Mouse (Mus musculus) spleen, adult 18-20 months (tissue): ENCODE measurements around the gene Tns3.

ENCODE experiments used
- DNase-seq, 2 experiments: peaks; one replicate each; pipeline ENCODE4 v3.0.0; 2022; ENCODE audit warnings: mixed read lengths in 2 of 2

Tns3 gene

DNA sequence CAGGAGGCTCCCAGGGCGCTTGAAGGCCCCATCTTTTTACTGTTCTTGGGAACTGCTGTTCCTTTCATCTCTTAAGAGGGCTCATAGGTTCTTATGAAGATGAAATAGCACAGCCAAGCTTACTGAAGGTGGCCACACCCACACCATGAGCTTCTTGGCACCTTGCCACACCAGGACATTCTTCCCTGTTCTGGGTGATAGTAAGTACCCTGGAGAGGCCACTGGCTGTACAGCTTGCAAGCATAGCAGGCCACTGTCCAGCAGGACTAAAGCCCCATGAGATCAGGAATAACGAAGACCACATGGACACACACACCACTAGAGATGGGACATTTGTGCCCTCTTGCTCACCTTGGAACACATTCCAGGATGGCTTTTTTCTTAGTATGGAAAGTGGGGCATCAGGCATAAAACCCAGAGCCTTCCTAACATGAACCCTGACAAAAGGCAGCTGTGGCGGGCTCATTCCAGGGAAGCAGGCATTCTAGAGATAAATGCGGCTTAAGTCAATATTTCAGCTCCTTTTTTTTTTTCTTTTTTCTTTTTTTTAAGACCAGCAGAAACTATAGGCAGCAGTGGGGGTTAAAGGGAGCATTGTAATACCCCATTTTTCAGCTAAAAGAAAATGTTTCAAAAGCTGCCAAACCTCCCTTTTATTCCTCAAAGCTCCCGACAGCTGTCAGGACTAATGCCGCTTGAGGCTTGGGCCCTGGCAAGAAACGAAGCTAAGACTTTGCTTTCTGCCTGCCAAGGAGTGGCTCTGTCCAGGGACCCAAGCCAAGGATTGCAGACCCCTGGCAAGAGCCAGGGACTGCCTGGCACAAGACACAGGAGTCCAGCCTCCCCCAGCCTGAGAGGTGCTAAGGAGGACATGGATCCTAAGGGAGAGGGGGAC, 150.7 kb downstream of the Tns3 start:
- DNase-seq = no peak

DNA sequence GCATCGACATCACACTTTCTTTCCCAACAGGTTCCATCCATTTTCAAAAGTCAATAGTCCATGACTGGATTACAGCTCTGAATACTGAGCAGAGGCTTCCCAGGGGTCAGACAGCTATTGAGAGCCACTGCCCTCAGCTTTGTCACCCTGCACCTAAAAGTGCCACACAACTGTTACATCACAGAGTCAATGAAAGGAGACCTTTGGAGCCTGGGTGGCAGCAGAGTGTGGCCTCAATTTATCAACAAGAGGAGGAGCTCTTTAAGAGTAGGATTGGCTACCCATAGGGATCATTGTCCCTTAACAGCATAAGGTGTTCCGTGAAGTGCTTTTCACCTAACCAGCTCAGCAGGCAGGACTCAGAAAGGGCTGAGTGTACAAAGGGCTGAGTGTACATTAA, 154.0 kb downstream of the Tns3 start:
- DNase-seq = no peak

DNA sequence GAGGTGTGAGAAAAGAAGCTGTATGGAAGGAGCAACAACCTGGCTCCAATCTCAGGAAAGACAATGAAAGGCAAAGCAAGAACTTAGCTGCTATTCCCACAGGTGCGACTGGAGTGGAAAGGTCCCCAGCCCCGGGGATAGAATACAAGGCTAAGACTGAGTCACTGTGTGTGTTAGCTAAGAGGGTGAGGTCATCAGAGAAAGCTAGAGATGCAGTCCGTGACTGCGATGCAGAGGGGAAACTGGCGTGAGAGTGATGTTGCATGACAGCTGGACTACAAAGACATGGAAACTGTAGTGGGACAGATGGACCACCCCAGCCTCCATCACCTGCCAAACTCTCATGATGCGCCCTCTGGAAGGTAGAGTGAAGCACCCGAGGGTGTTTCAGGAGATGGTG, 154.7 kb downstream of the Tns3 start:
- no peak for DNase-seq

GRCm38 (mm10) chr11:8503735-8504134, 160.6 kb downstream of the Tns3 start:
- no peak for DNase-seq

- no peak for DNase-seq
Measured at GRCm38 (mm10) chr11:8500855-8501254, 163.5 kb downstream of the Tns3 start.

- DNase-seq = no peak
Measured at GRCm38 (mm10) chr11:8497136-8497535, 167.2 kb downstream of the Tns3 start.

- DNase-seq = no peak
Measured at GRCm38 (mm10) chr11:8496686-8497085, 167.6 kb downstream of the Tns3 start.

DNA sequence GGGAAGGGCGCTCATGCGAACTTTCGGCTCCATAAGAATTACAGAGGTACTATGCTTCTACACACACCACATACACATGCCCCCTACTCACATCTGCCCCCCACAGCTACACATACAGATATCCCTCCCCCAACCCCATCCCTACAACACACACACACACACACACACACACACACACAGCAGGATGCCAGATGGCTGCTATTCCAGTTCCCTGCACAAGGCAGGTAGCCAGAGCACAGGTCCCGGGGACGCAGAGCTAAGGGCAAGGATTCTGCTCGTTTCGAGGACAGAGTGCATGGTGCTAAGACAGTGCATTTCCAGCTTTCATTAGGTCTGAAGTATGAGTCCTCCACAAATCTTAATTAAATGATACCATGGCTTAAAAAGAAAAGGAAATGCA, 168.5 kb downstream of the Tns3 start:
- DNase-seq = no peak

GRCm38 (mm10) chr11:8495036-8495435, 169.3 kb downstream of the Tns3 start:
- no peak for DNase-seq

GRCm38 (mm10) chr11:8493931-8494490, 170.3 kb downstream of the Tns3 start:
- no peak for DNase-seq

- no peak for DNase-seq
Measured at GRCm38 (mm10) chr11:8492332-8492731, 172.0 kb downstream of the Tns3 start.

DNA sequence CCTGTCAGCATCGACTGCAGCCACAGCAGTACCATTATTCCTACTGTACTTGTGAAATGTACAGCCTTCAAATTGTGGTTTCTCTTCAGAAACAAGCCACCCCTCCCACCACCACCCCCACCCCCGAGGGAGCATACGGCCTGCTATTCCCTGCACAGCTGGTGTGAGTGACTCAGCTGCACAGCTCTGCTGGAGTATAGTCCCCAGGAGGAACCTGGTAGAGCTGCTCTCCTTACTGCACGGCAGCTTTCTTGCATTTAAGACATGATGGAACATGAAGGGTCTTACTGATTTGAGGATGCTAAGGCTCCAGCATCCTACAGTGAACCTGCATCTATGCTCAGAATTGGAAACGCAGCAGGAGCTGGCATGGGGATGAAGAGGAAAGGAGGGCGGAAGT, 176.1 kb downstream of the Tns3 start:
- DNase-seq = no peak

- no peak for DNase-seq
Measured at GRCm38 (mm10) chr11:8486552-8486951, 177.8 kb downstream of the Tns3 start.

DNA sequence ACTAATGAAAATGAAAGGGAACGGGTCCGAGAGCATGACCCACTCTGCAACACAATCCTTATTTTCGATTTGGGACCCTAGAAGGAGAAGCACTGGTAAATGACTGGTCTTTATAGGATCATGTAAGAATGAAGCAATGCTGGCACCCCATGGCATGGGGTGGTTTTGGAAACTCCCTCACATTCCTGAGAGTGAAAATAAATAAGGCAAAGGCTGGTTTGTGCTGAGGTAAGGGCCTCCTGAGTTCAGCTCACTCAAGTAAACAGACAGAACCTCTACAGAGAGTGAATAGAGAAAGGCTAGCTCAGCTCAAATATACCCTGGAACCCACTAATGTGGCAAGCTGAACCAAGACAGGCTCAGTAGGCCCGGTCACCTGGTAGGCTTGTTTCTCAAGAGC, 179.8 kb downstream of the Tns3 start:
- DNase-seq = no peak

GRCm38 (mm10) chr11:8482721-8483120, 181.6 kb downstream of the Tns3 start:
- no peak for DNase-seq

DNA sequence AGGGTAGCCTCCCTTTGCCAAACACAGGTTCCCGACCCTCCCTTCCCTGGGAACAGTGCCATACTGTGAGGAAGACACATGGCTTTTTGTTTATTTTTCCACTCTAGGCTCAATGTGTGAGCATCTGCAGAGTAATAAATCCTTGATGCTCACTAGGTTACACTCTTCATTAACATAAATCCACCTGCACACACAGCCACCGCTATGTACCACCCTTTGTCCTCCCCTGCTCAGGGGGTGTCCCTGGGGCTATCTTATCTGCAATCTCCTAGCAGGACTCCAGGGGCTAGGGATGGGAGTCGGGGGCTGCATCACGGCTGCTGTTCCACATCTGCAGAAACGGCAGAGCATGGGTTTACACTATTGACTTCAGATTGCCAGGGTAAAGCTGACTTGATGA, 182.4 kb downstream of the Tns3 start:
- no peak for DNase-seq

- DNase-seq = no peak
Measured at GRCm38 (mm10) chr11:8481529-8481928, 182.8 kb downstream of the Tns3 start.

DNA sequence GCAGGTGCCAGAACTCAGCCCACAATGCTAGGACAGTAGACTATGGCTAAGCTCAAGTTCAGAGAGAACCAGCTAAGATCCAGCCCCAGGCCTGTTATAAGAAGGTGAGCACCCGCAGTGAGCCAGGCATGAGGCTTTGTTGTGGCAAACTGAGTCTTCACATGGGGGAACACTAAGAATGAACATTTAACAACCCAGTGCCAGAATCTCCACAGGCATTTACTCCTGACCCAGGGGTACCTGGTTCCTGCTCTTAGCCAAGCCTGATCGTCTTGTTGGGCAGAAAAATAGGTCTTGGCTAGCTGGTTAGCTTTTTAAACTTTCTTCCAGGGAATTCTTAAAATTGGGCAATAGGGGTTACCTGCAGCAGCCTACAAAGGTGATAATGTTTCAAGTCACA, 184.5 kb downstream of the Tns3 start:
- DNase-seq = no peak

GRCm38 (mm10) chr11:8479313-8479712, 185.0 kb downstream of the Tns3 start:
- no peak for DNase-seq

GRCm38 (mm10) chr11:8473616-8474015, 190.7 kb downstream of the Tns3 start:
- no peak for DNase-seq

- no peak for DNase-seq
Measured at GRCm38 (mm10) chr11:8472439-8472838, 191.9 kb downstream of the Tns3 start.

- DNase-seq = no peak
Measured at GRCm38 (mm10) chr11:8471535-8471934, 192.8 kb downstream of the Tns3 start.

DNA sequence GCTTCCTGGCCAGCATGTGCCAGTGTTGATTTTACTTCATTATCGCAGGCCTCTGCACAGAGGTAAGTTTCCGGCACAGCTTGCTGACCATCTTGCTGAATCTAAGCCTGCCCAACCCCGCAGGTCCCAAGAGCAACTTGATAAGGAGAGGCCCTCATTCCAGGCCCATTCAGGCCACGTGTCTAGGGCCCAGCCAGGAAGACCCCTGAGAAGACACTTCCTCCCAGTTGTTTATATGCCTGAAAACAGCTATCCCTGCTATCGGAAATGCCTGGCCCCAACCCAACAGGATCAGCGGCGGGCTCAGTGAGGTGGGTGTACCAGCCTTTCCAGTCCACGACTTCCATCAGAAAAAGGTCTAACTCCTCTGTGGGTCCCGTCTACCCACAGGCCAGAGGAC, 194.8 kb downstream of the Tns3 start:
- DNase-seq = no peak
